Mouse (Mus musculus): ENCODE data around the gene Dhx34.
"Not testable (repeated sequence)": the region's sequence is repeated elsewhere in the genome, so short reads cannot be mapped to it uniquely, and the experiment has no call there.

Dhx34 gene

DNA sequence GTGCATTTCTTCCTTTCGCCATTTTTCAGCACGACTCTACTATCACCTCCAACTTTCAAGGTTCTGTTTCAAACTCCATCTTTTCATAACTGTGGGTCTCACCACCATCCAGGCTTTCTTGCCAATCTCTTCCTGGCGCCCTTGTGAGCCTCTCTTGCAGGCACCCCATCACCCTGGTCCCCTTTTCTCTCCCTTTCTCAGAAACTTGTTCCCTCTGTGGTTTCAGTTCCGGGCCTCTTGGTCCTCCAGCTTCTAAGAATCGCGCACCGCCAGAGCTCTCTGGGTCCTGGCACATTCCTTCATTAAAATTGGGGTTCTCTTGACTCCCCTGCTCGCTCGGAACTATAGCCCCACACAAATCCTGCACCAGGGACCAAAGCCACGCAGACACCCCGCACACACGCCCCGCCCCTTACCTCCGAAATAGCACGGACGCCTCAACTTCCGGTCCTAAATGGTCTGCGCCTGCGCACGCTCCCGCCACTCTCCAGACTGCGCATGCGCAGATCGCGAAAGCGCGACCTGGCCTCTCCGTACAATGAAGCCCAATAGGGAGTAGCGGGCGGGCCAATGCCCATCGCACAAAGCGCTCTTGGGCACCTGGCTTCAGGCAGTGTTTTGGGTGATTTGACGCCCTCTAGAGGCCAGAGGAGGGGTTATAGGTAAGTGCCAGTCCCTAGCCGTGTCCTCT is at the start of gene Dhx34:
TSS of gene Dhx34 (minus strand) at position 456 of the 691 bp plus-strand sequence.
- peak; percentile 98 for DNase-seq (ENCODE audit: extremely low spot score, low spot score)

DNA sequence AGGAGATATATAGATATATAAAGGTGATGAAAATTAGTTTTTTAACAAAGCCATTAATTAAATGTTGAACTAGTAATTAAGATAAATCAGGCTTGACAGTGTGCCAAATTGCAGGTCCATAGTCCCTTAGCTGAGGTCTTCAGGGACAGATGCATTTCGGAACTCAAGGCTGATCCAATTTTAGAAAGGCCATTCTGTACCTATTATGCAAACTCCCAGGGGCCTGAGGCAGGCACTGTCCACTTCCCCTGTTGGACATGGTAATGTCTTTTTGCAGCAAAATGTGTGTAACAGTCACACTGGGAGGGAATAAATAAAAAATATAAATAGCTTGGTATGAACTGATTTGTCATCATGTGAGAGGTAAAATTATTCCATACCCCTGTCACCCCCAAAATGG is 49.3 kb upstream of the Dhx34 start:
- DNase-seq (ENCODE audit: extremely low spot score, low spot score), result no peak

DNA sequence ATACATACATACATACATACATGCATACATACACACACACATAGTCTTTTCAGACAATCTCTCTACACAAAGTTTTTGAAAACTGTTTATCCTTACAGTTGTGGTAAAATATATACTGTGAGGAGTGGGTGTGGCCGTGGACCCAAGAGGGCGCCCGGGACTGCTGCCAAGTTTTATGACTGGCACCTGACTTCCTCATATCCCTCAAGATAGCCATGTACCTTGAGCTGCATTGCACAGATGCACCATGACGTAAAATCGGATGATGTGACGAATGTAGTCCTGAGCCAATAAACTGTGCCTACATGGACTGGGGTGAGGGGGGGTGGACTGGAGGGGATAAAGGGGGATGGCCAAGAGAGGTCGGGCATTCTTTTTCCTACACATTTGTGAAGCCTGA is 44.8 kb upstream of the Dhx34 start:
- not testable (repeated sequence) for DNase-seq (ENCODE audit: extremely low spot score, low spot score)

DNA sequence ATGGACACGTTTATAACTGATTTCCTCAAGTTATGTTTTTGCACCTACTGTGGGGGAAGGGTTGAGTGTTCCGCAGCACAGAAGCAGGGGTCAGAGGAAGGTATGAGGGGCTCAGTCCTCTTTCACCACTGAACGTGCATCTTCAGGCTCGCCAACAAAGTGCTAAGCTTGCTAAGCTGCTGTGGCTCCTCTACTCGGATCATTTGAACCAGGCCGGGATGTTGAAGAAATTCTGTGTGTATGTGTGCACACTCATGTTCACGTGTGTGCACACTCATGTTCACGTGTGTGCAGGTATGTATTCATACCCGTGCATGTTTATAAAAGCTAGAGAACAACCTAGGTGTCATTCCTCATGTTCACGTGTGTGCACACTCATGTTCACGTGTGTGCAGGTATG is 44.0 kb upstream of the Dhx34 start:
- DNase-seq (ENCODE audit: extremely low spot score, low spot score), result no peak

DNA sequence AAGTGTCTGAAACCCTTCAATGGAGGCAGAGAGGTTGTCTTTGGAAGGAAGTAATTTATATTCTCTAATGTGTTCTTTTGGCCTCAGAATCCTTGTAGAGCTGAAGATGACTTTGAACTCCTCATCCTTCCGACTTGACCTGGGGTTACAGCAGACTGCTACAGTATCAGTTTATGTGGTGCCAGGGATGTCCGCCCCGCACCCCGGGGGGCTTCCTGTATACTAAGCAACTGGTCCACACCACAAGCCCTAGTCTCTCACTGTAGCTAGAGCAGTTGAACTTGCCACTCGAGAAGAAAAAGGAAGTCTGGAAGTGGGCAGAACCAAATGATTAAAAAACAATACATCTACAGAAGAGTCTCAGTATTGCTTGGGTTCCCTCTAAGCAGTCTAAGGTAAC is 42.0 kb upstream of the Dhx34 start:
- no peak for DNase-seq (ENCODE audit: extremely low spot score, low spot score)

DNA sequence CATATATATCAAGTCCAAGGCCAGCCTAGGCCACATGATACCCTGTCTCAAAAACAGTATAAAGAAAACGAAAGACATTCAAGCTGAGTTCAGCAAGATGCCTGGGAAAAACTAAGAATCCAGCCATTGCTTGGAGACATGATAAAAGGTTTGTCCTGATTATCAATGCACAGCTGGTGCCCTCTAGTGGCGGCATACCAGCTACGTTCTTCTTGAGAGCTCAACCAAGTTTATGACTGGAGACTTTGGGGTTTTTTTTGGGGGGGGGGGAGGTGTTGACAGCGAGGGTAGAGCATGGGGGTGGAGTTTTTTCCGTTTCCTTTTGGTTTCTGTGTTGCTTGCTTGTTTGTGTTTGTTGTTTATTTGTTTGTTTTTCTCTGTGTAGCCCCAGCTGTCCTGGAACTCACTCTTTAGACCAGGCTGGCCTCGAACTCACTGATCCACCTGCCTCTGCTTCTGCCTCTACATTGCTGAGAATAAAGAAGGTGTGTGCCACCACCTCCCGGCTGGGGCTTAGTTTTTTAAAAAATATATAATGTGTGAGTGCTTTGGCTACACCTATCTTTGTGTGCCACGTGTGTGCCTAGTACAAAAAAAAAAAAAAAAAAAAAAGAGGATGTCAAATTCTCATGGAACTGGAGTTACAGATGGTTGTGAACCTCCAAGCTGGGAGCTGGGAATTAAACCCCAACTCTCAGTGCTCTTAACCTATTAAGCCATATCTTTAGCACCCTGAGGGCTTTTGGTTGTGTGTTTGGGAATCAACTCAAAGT is 41.4 kb upstream of the Dhx34 start:
- peak; percentile 64 for DNase-seq (ENCODE audit: extremely low spot score, low spot score)

DNA sequence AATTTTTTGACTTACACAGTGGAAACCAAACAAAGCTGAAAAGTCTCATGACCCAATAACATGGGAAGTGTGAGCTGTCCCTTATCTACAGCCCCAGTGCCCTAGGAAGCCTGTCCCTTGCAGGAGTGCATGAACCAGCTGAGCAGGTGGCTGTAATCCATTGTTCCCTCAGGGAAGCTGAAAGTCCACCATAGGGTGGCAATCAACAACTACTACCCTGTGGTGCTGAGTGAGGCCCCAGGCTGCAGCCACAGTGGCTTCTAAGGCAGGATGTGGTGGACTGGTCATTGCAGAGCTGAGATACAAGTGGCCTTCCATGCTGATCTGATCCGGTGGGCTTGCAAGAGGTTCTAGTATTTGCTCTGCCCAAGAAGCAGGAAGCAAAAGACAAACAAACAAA is 39.3 kb upstream of the Dhx34 start:
- DNase-seq (ENCODE audit: extremely low spot score, low spot score), result no peak

DNA sequence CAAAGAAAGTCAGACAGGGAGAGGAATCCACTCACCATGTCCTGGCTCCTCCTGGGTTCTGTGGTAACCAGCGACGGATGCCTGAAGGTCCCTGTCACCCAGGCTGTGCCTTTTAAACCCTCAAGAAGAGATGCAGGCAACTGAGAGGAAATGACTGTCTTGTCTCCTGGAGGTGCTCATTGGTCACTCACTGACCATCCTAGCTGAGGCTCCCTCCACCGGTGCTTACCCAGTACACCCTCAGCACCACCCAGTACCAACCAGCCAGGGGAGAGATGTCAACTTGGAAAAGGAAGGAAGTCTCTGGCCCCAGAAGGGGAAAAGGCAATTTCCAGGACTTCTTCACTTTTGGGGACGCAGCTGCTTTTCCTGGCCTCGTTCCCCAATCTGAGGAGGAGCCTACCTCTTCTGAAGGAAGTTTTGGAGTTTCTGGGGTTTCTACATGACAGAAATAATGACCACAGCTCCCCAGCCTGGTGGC is 37.3 kb upstream of the Dhx34 start, which contains the start of gene C5ar1:
TSS of gene C5ar1 (minus strand) at position 431 of the 481 bp plus-strand sequence.
- DNase-seq (ENCODE audit: extremely low spot score, low spot score), result no peak

DNA sequence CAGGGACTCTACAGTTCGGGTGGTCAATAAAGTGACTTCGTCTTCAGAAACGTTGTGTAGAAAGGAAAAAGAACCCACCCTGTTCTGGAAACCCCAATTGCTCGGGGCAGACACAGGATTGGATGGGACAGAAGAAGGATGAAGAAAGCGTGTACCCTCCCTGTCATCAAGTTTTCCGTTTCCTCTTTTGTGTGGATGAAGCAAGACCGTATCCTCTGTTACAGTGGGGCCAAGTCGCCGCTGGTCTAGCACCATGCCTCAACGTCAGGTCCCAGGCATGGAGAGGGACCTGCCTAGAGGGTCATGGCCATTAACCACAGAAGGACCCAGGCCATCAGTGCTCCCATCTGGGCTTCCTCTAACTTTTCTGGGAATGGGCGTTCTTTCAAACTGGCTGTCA is 36.0 kb upstream of the Dhx34 start:
- DNase-seq (ENCODE audit: extremely low spot score, low spot score), result no peak

DNA sequence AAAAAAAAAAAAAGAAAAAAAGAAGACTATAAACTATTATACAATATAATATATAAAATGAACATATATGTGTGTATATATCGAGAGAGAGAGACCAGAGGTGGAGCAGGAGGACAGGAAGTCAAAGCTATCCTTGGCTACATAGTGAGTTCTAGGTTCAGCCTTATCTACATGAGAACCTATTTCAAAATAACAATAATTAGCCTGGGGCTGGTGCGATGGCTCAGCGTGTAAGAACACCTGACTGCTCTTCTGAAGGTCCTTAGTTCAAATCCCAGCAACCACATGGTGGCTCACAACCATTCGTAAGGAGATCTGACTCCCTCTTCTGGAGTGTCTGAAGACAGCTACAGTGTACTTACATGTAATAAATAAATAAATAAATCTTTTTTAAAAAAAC is 34.1 kb upstream of the Dhx34 start:
- not testable (repeated sequence) for DNase-seq (ENCODE audit: extremely low spot score, low spot score)

DNA sequence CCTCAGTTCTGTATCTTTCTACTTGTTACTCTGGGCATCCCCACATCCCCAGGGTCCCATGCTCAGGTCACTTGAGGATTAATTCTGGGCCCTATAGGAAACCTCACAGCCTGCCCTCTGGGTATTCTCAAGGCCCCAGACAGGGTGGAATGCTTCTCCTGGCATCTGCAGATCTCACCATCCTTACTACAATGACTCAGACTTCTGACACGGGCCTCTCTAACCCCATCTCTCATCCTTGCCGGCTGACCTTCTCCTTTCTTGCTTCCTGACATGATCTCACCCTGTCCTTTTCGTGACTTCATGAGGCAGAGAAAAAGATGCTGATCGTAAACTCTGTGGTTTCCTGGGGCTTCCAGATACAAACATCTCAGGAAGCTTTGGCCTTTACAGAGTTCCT is 32.4 kb upstream of the Dhx34 start:
- DNase-seq (ENCODE audit: extremely low spot score, low spot score), result no peak

DNA sequence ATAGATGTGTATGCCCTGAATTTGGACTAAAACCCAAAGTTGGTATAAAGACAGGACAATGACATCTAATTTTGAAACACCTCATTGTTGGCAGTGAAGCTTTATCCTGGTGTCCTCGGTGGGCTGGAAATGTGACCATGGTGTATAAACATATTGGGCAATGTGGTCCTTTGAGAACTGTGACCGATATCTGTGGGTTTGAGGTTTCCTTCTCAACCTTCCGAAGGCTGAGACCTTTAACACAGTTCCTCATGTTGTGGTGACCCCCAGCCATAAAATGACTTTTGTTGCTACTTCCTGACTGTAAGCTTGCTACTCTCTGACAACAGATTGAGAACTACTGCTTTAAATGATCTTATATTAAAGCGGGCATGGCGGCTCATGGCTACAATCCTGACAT is 28.9 kb upstream of the Dhx34 start:
- no peak for DNase-seq (ENCODE audit: extremely low spot score, low spot score)

DNA sequence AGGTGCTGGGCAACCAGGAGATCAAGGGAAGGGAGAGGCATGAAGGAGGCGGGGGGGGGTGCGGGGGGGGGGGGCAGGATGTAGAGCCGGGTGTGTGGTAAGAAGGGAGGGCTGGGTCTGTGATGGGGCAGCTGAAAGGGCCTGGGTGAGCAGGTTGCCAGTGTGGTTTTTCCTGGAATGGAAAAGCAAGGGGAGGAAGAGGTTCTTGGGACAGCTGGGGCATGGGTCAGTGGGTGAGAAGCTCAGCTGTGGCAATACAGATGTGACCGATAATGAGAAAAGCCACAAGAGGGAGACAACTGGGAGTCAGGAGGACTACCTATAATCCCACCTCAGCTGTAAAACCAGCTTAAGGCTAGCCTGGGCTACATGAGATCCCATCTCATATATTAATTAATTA is 24.1 kb upstream of the Dhx34 start:
- DNase-seq (ENCODE audit: extremely low spot score, low spot score), result no peak

DNA sequence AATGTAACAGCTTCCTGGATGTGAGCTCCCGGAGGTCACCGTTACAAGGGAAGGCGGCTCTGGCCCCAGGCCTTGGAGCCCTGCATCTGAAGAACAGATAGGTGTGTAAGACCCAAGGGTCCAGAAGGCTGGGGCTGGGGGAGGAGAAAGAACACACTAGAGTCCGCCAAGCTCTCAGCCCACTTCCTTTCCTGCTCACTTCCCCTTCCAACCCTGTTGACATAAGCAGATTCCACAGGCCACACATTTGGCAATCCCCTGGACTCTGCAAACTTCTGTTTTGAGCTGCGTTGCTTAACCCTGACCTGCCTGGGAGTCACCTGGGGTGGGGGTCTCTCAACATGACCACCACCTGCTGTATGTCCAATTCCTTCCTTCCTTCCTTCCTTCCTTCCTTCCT is 22.2 kb upstream of the Dhx34 start, which contains the start of gene C5ar2:
TSS of gene C5ar2 (minus strand) at position 88 of the 400 bp plus-strand sequence.
- no peak for DNase-seq (ENCODE audit: extremely low spot score, low spot score)

DNA sequence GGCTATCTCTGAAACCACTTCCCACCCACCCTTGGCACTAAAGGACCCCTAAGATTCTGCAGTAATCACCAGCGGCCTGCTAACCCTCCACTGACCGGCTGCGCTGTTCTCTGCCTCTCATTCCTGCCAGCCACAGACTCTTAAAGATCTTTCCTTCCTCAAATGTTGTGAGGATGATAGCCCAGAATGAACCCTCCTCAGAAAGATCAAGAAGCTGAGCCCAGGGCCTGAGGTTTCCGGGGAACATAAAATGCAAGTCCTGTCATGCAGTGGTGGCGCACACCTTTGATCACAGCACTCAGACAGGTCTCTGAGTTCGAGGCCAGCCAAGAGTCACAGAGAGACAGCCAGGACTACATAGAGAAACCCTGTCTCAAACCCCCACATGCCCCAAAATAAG is 20.4 kb upstream of the Dhx34 start:
- no peak for DNase-seq (ENCODE audit: extremely low spot score, low spot score)

DNA sequence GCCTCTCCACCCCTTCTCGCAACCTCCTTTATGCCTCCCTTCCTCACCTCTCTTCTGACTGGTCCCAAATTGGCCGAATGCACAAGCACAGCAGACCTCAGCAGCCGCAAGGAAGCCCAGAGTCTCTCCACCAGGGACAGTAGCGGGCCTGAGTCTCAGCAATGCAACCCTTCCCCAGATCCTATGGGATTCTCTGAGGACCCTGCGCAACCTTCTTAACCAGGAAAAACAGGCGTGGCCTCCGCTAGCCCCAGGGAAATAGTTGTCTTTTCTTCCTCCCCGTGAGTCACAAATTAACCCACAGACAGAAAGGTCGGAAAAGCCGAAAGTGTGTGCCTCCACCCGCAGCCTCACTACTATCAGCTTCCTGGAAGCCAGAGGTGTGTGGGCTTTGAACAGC is 19.9 kb upstream of the Dhx34 start:
- no peak for DNase-seq (ENCODE audit: extremely low spot score, low spot score)

DNA sequence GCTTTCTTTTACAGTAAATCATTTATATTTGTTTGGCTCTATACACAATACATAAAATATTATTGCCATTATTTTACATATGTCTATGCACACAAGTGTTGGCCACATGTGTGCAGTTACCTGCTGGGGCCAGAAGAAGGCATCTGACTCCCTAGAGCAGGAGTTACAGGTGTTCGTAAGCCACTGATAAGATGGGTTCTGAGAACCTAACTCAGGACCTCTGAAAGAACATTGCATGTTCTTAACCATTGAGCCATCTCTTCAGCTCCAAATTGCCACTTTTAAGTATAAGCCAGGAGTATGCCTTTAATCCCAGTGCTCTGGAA is 19.1 kb upstream of the Dhx34 start:
- DNase-seq (ENCODE audit: extremely low spot score, low spot score), result no peak

DNA sequence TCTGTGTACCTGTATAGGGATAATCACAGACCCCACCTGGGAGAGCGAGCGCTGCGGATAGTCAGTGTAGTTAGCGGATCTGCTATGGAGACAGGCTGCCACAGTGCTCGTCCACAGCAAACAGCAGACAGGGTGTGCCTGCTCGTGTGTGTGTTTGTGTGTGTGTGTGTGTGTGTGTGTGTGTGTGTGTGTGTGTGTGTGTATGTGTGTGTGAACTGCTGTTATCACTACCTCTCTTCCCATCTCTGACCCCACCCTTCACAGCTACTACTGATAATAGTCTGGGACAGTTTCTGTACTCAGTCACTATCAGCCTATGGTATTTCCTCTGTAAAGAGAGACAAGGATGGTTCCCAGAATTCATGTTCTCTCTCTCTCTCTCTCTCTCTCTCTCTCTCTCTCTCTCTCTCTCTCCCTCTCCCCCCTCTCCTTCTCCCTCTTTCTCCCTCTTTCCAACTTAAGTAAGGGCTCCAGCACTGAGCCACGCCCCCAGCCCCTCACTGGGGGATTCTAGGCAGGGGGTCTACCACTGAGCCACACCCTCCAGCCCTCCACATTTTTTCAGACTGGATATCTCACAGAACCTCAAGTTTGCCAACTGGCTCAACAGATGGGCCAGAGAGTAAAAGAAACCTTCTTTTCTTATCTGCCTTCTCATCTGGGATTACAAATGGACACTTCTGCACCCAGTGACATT is 18.6 kb upstream of the Dhx34 start:
- no peak for DNase-seq (ENCODE audit: extremely low spot score, low spot score)

DNA sequence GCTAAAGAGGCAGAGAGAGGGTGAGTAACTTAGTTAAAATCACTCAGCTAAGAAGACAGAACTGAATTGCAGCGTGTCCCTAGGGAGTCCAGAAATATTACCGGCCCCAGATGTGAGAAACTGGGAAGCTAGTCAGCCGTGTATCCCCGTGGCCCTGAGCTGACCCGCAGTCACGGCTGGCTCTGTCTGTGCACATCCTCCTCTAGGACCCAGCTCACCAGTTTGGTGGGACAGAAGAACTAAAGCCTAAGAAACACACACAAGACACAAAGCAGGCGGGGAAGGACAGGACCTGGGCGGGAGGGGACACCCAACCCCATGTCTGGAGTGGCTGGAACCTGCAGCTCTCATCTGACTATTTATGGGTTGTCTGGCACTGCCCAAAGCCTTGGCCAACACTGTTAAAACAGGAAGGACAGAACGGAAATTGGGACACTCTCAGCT is 17.7 kb upstream of the Dhx34 start:
- no peak for DNase-seq (ENCODE audit: extremely low spot score, low spot score)

DNA sequence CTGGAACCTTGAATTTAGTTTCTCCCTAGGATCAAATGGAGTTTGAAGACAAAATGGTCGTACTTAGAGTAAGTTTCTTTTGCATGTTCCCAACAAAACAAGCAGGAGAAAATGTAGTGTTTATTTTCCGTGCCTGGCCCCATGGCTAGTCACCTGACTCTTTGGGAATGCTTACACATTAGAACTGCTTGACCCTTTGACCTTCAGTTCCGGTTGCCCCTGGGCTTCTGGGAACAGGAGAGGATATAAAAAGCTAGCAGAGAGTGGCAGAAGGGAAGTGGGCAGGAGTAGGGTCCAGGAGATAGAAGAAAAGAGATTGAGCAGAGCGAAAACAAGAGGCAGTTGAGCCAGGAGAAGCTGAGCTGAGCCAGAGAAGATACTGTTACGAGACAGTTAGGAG is 8.0 kb upstream of the Dhx34 start:
- DNase-seq (ENCODE audit: extremely low spot score, low spot score), result peak; percentile 42

DNA sequence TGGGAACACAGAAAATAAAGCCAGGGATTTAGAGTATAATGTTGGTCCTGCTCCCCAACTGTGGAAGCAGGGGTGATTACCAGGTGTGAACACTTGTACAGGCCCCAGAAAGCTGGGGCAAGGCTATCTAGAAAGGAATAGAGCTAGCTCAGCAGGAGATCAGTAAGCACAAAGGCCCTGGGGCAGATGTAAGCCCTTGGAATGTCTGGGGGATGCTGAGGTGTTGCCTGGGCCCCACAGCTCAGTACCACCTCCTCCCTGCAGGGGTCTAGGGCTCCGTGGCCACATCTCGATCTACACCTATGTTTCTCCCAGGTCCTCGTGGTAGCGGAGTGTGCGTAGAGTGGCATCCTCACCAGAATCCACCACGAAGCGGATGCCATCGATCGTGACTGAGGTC is 7.9 kb downstream of the Dhx34 start:
- no peak for DNase-seq (ENCODE audit: extremely low spot score, low spot score)

DNA sequence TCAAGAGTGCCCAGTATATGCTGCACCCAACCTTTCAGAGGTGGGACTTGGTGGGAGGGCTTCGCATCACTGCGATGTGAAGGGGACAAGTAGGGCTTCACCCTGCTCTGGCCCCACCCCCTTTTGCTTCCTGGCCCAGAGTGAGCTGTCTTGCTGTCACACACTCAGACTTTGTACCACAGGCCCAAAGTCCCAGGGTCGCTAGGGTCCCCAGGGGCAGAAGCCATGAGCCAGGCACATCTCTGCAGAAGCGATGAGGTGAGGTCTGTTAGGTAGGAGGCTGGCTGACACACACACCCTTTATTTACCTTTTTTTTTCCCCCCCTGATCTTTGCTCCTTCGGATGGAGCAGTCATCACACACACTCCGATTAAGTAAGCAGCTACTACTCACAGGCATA is 8.6 kb downstream of the Dhx34 start:
- DNase-seq (ENCODE audit: extremely low spot score, low spot score), result no peak
